Mouse (Mus musculus) cerebellum, adult 2 months (tissue): ENCODE data around the gene Mtmr3.

Source experiments
- CTCF ChIP-seq: fragments of 200-500 bp; IDR thresholded peaks from 2 replicates; pipeline ENCODE4 v1.5.1; 2011; ENCODE audit warnings: low read depth, mild to moderate bottlenecking, control low read depth, low read length, moderate library complexity, borderline replicate concordance; ENCODE audit not compliant: insufficient read depth
- POLR2A ChIP-seq: fragments of 200-500 bp; IDR thresholded peaks from 2 replicates; pipeline ENCODE4 v1.6.1; 2011; ENCODE audit warnings: low read length, control low read depth, borderline replicate concordance; ENCODE audit not compliant: insufficient read depth

DNA sequence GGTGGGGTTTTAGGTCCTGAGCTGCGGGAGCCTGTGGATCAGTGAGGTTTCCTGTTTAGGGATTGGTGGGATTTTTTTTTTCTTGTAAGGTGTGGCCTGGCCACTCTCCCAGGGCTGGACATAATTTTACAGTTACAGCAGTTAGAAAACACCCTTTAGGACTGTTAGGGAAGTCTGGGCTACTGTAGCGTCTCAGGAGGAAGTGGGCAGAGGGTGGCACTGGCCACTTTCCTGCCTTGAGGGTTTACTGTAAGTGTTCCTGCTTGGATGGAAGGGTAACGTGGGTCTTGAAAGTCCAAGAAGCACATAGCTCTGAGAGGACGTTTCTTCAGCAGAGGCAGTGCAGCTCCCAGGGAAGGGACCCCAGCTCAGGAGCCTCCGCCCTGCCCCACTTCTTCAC lies 134.0 kb downstream of the Mtmr3 start:
- TF ChIP-seq CTCF (no peak), POLR2A (no peak)
